Mouse (Mus musculus): ENCODE data around the gene Armc3. TPM values are rescaled to one million over a fixed set of nuclear protein-coding genes. Genes with fewer than 3 reads are reported as not detected.

Gene Armc3
- polyA plus RNA-seq, 1 experiment from 2014 or later = 0.09 TPM

DNA sequence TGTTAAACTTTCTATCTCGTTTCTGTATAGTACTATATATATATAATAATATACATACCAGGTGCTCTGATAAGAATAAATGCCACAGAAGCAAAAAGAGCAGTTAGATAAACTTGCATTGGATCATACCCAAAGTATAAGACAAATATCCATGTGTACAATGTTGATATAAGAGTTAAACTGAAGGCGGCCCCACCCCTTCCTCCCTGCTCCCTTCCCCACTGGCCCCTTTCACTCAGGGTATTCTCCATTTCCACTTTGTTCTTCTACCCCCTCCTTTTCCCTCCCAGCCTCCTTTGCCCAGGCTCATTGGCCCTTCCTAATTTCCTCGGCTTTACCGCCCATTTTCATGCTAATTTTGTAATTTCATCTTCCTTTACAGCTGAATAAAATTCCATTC, 36.5 kb downstream of the Armc3 start:
- H3K4me3 ChIP-seq = no peak overlapping the region
- no peaks in the 10 kb centered on the region for H3K36me3 ChIP-seq (replicated peaks)
- H3K9me3 ChIP-seq = no peaks in the 10 kb centered on the region; the same call in 1 of the 2 replicates
- H3K27me3 ChIP-seq (replicated peaks; ENCODE audit: low read depth, poor library complexity, severe bottlenecking) = no peaks in the 10 kb centered on the region
- H3K4me1 ChIP-seq = no peaks in the 10 kb centered on the region
- no peak for DNase-seq (ENCODE audit: low spot score)
- H3K27ac ChIP-seq (replicated peaks) = no peak overlapping the region
- 77% methylated on average over 4 of the region's 4 CpGs for whole genome bisulfite sequencing

DNA sequence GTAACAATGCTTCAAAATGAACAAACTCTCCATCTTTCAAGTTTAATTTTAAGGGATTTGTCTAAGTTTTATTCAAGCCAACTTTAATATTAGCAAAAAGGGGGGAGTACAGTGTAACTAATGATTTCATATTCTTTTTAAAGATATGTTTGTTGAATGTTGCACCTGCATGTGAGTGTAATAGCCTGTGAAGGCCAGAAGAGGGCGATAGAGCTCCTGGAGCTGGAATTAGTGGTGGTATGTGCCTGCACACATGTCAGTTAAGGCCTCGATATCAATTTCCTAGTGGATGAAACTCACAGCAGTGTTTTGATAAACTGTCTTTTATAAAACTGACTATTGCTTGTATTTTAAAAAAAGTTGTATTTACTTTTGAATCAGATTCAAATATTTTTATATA, 39.7 kb downstream of the Armc3 start:
- Histone ChIP-seq H3K9me3 (no peaks in the 10 kb centered on the region), H3K27me3 (replicated peaks; ENCODE audit: low read depth, poor library complexity, severe bottlenecking) (no peaks in the 10 kb centered on the region), H3K27ac (replicated peaks) (no peak overlapping the region), H3K4me1 (no peaks in the 10 kb centered on the region), H3K4me3 (no peak overlapping the region), H3K36me3 (replicated peaks) (no peaks in the 10 kb centered on the region)
- WGBS = 68% methylated on average over 2 of the region's 2 CpGs
- DNase-seq (ENCODE audit: low spot score) = no peak

DNA sequence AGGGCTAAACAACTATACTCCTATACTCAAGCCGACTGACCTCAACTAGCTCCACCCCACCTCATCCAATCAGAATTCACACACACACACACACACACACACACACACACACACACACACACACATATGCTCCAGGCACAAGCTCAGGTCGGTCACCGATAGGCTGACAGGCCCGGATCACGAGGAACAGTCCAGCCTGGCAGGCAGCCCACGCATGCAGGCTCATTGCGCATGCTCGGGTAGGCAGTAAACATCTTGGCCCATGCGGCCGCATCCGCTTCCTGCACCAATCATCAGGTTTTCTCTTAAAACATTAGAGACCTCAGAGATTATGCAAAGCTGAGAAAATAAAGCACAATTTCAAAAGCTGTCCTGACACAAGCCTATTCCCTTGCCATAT, 50.5 kb downstream of the Armc3 start:
- no peaks in the 10 kb centered on the region for H3K36me3 ChIP-seq (replicated peaks)
- no peaks in the 10 kb centered on the region; the same call in 1 of the 2 replicates for H3K9me3 ChIP-seq
- H3K27ac ChIP-seq (replicated peaks) = no peak overlapping the region
- H3K27me3 ChIP-seq (replicated peaks; ENCODE audit: low read depth, poor library complexity, severe bottlenecking) = no peaks in the 10 kb centered on the region
- WGBS = 87% methylated on average over 11 of the region's 11 CpGs
- DNase-seq (ENCODE audit: low spot score) = no peak
- H3K4me1 ChIP-seq = no peaks in the 10 kb centered on the region
- H3K4me3 ChIP-seq = no peak overlapping the region

DNA sequence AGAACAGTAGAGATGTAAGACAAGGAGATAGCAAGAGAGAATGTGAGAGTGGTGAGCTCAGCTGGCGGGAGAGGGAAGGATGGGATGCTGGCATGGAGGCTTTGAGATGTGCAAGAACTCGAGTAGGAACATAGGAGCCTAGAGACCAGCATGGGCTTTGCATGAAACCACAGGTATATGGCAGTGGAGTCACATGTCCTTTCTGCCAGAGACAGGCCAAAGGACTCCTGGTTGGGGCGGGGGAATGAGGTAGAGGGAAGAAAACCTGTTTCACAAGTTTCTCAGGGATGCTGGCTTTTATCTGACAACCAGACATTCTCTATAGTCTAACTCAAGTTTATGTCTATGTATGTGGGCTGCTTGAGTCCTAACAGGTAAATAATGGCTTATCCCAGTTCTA, 55.9 kb downstream of the Armc3 start:
- Histone ChIP-seq H3K9me3 (no peaks in the 10 kb centered on the region), H3K4me1 (no peaks in the 10 kb centered on the region), H3K36me3 (replicated peaks) (no peaks in the 10 kb centered on the region), H3K27me3 (replicated peaks; ENCODE audit: low read depth, poor library complexity, severe bottlenecking) (no peaks in the 10 kb centered on the region), H3K4me3 (no peak overlapping the region), H3K27ac (replicated peaks) (no peak overlapping the region)
- WGBS = 81% methylated on average over 3 of the region's 3 CpGs
- no peak for DNase-seq (ENCODE audit: low spot score)

DNA sequence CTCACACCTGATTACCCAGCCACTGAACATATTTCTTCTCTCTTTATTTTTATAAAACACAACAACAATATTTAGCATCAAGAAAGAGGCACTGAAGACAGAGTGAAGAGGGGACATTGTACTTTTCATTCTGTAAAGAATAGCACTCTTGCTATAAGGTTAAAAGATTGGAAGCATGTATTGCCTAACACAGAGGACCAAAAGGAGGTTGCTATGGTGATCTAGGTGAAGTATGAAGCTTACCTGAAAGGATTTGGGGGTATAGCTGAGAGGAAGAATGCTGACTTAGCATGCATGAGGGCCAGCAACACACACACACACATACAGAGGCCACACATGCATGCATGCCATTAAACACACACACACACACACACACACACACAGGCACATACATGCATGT, 58.2 kb downstream of the Armc3 start:
- H3K4me3 ChIP-seq = no peak overlapping the region
- no peak for DNase-seq (ENCODE audit: low spot score)
- H3K4me1 ChIP-seq = no peaks in the 10 kb centered on the region
- H3K27me3 ChIP-seq (replicated peaks; ENCODE audit: low read depth, poor library complexity, severe bottlenecking) = no peaks in the 10 kb centered on the region
- no peaks in the 10 kb centered on the region for H3K36me3 ChIP-seq (replicated peaks)
- H3K9me3 ChIP-seq = no peaks in the 10 kb centered on the region
- no peak overlapping the region for H3K27ac ChIP-seq (replicated peaks)

DNA sequence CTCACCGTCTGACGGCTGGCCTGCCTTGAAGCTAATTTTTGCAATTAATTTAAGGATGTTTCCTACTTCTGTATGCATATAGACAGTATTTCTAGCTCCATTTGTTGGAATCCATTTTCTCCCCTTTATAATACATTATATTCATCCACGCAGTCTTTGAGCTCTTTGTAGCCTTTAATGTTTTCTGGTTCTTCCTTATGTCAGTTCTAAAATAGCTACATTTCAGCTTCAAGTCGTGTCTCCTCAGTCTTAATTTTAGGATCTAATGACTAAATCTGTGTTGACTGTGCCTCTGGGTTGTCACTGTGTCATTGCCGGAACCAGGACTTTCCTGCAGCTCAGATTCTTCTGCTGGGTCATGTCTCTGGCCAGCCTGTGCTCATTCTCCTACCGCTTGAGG, 61.3 kb downstream of the Armc3 start:
- H3K36me3 ChIP-seq (replicated peaks) = no peaks in the 10 kb centered on the region
- 87% methylated on average over 6 of the region's 6 CpGs for WGBS
- H3K27ac ChIP-seq (replicated peaks) = no peak overlapping the region

DNA sequence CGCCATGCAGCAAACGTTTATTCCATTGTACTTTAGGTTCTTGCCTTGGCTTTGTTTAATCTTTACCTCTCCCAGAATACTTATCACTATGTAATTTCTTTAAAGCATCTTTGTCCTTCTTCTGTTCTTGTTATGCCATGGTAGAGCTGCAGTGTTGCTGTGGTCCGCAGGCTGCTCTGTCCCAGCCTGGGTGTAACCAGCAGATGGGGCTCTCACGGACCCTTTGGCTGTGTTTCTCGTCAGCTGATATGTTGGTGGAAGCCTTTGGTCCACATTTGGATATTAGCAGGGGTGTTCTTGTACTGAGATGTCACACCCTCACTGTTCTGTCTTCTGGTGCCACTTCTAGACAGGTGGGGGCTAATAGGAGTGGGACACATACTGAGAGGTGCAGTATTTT, 64.3 kb downstream of the Armc3 start:
- Histone ChIP-seq H3K4me3 (no peak overlapping the region), H3K4me1 (no peaks in the 10 kb centered on the region), H3K27me3 (replicated peaks; ENCODE audit: low read depth, poor library complexity, severe bottlenecking) (no peaks in the 10 kb centered on the region), H3K36me3 (replicated peaks) (no peaks in the 10 kb centered on the region), H3K9me3 (no peaks in the 10 kb centered on the region), H3K27ac (replicated peaks) (no peak overlapping the region)
- WGBS = 56% methylated on average over 5 of the region's 5 CpGs
- DNase-seq (ENCODE audit: low spot score) = peak; percentile 39

More for the DNA sequence above, 61.3 kb downstream of the Armc3 start:
- Histone ChIP-seq H3K27me3 (replicated peaks; ENCODE audit: low read depth, poor library complexity, severe bottlenecking) (no peaks in the 10 kb centered on the region), H3K4me3 (no peak overlapping the region), H3K9me3 (no peaks in the 10 kb centered on the region), H3K4me1 (no peaks in the 10 kb centered on the region)
- no peak for DNase-seq (ENCODE audit: low spot score)

DNA sequence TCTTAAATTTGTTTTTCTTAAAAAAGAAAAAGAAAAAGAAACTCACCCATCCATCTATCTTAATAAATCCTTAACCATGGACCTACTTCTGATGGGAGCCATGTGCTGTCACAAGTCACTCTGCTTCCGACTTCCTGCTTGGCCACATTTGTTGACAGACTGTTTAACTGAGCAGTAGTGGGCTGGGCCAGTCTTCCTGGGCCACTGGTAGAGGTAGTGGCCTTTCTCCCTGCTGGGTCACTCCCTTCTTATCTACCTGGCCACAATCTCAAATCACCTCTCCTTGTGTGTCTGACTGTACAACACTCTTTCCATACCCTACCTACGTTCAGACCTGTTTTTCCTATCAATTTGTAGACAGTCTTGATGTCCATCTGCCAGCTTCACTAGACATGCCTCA, 66.7 kb downstream of the Armc3 start:
- Histone ChIP-seq H3K4me3 (no peak overlapping the region), H3K4me1 (peaks cover 3% of the 10 kb centered on the region), H3K9me3 (no peaks in the 10 kb centered on the region), H3K27ac (replicated peaks) (no peak overlapping the region), H3K27me3 (replicated peaks; ENCODE audit: low read depth, poor library complexity, severe bottlenecking) (peaks cover 8% of the 10 kb centered on the region; the same call in 1 of the 2 replicates), H3K36me3 (replicated peaks) (no peaks in the 10 kb centered on the region)
- 83% methylated on average over 2 of the region's 2 CpGs for WGBS
- no peak for DNase-seq (ENCODE audit: low spot score)

DNA sequence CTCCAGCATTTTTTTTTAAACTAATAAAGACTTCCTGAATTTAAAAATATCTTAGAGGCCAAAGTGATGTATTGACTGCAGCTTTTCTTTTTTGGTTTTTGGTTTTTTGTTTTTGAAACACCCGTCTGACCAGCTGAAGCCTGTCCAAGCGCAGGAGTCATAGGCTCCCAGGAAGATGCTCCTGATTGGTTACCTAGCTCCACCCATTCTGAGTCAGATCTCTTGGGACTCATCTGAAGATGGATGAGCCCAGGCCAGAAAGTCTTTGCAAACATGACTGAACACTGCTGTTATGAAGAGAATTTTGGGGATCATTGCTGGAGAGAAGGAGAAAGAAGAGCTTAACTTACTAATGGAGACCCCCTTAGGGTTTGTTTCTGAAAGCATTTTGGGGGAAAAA, 68.3 kb downstream of the Armc3 start:
- DNase-seq (ENCODE audit: low spot score) = no peak
- H3K27ac ChIP-seq (replicated peaks) = no peak overlapping the region

DNA sequence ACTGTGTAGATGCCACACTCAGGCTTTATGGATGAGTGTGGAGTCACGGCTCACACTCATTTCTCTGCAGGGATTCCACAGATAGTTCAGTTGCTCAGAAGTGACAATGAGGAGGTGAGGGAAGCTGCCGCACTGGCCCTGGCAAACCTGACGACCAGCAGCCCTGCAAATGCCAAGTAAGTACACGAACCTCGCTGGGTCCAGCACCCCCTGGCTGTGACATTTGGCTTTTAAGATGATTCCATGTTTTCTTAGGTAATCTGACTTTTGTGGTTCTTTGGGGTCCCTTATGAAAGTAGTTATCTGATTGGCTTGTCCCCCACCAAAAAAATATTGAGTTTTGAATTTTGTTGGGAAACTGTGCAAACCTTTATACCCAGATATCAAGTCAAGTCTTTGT, 70.9 kb downstream of the Armc3 start:
- H3K4me1 ChIP-seq = peaks cover 5% of the 10 kb centered on the region
- no peak overlapping the region for H3K4me3 ChIP-seq
- no peaks in the 10 kb centered on the region for H3K36me3 ChIP-seq (replicated peaks)
- DNase-seq (ENCODE audit: low spot score) = no peak
- peaks cover 23% of the 10 kb centered on the region; the same call in 1 of the 2 replicates for H3K27me3 ChIP-seq (replicated peaks; ENCODE audit: low read depth, poor library complexity, severe bottlenecking)
- no peaks in the 10 kb centered on the region for H3K9me3 ChIP-seq
- no peak overlapping the region for H3K27ac ChIP-seq (replicated peaks)
- 57% methylated on average over 5 of the region's 5 CpGs for WGBS

More for the DNA sequence above, 68.3 kb downstream of the Armc3 start:
- H3K9me3 ChIP-seq = no peaks in the 10 kb centered on the region
- peaks cover 5% of the 10 kb centered on the region for H3K4me1 ChIP-seq
- 74% methylated on average over 2 of the region's 2 CpGs for WGBS
- H3K4me3 ChIP-seq = no peak overlapping the region
- H3K36me3 ChIP-seq (replicated peaks) = no peaks in the 10 kb centered on the region
- H3K27me3 ChIP-seq (replicated peaks; ENCODE audit: low read depth, poor library complexity, severe bottlenecking) = peaks cover 15% of the 10 kb centered on the region; the same call in 1 of the 2 replicates

DNA sequence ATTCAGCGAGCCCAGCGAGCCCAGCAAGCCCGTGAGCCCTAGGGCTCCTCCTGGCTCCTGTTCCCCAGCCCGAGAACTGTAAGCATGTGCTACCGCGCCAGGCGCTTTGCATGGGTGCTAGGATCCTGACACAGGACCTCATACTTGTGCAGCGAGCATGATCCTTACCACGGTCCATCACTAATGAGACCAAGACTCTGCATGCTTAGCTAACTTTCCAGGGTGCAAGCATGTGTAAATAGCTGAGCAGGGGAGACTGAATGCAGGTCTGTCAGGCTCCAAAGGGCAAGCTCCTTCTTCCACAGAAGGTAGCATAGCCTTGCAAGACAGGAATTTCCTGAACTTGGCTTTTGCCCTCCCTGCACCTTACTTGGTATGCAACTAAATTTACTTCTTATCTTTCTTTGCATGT, 71.6 kb downstream of the Armc3 start:
- Histone ChIP-seq H3K27me3 (replicated peaks; ENCODE audit: low read depth, poor library complexity, severe bottlenecking) (peaks cover 26% of the 10 kb centered on the region; the same call in 1 of the 2 replicates), H3K4me1 (peaks cover 5% of the 10 kb centered on the region), H3K27ac (replicated peaks) (no peak overlapping the region), H3K36me3 (replicated peaks) (no peaks in the 10 kb centered on the region), H3K4me3 (no peak overlapping the region), H3K9me3 (no peaks in the 10 kb centered on the region)
- no peak for DNase-seq (ENCODE audit: low spot score)
- WGBS = 28% methylated on average over 9 of the region's 9 CpGs

DNA sequence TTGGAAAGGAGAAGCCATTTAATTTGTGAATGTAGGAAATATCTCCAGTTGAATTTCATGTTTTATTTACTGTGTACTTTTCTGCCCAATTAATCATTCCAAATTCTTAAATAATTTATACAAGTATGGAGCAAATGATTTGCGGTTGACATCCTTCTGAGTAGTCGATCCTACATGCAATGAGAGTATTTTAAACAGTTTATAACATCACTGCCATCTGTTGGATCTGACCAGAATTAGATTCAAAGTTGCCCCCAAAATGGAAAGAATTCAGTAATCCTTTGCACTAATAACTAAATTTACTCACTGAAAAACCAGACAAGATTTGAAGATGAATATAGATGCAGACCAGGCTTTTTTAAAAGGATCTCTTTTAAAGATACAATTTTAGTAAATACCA, 75.5 kb downstream of the Armc3 start:
- no peak for DNase-seq (ENCODE audit: low spot score)
- Histone ChIP-seq H3K4me3 (no peak overlapping the region), H3K27ac (replicated peaks) (no peak overlapping the region), H3K27me3 (replicated peaks; ENCODE audit: low read depth, poor library complexity, severe bottlenecking) (peaks cover 43% of the 10 kb centered on the region; the same call in 1 of the 2 replicates), H3K4me1 (peaks cover 12% of the 10 kb centered on the region), H3K9me3 (no peaks in the 10 kb centered on the region), H3K36me3 (replicated peaks) (no peaks in the 10 kb centered on the region)
- WGBS = 80% methylated on average over 2 of the region's 2 CpGs

DNA sequence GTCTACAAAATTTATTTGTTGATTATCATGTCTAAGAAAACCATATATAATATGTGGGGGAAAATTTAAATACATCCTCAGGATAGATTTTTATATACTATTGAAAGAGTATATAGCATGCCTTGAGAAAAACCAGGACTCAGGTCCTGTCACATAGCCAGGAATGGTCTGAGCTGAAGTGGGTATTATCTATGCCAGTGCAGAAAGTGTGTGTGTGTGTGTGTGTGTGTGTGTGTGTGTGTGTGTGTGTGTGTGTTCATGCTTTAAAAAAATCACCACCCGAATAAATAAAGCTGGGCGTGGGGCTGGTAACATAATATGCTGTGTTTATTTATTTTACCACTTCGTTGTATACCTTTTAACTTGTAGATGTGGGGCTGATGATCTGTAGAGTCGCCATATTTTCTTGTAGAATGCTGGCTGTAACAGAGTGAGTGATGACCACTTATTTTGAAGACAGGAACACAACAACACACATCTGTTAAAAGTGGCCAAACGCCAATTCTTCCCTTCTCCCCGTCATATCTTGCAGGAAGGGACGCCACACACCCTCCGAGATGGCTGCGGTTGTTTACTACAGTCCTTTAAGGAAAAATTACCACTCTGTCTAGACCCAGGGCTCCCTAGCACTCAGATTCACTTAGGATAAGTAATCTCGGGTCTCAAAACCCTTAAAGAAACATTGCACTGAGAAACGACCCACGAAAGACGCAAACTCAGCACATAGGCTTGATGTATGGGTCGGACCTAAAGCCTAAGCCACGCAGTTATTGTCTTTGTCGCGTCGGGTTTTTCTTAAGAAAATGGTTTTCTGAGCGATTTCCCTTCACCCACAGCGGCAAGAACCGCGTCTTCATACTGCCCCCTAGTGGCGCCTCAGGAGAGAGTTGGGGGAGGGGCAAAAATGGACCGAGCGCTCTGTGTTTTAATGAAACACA, 76.8 kb downstream of the Armc3 start:
- WGBS = 11% methylated on average over 25 of the region's 25 CpGs
- Histone ChIP-seq H3K27me3 (replicated peaks; ENCODE audit: low read depth, poor library complexity, severe bottlenecking) (peaks cover 39% of the 10 kb centered on the region; the same call in 1 of the 2 replicates), H3K27ac (replicated peaks) (peak overlapping the region; percentile 86)

More for the DNA sequence above, 76.8 kb downstream of the Armc3 start:
- no peaks in the 10 kb centered on the region for H3K36me3 ChIP-seq (replicated peaks)
- H3K4me3 ChIP-seq = peak overlapping the region; percentile 58
- H3K9me3 ChIP-seq = no peaks in the 10 kb centered on the region
- DNase-seq (ENCODE audit: low spot score) = peak; percentile 84
- peaks cover 8% of the 10 kb centered on the region for H3K4me1 ChIP-seq
